Mouse (Mus musculus): ENCODE data around the gene 4933416C03Rik. TPM values are rescaled to one million over a fixed set of nuclear protein-coding genes. Genes with fewer than 3 reads are reported as not detected.

4933416C03Rik gene
- polyA plus RNA-seq, 1 experiment from 2014 or later, result not detected

- no peaks in the 10 kb centered on the region for H3K36me3 ChIP-seq (ENCODE audit: control insufficient read depth, insufficient read depth)
- H3K4me2 ChIP-seq (ENCODE audit: low read depth, low read length), result no peak overlapping the region
- H3K27ac ChIP-seq (ENCODE audit: low read length), result no peak overlapping the region
- H3K4me1 ChIP-seq (ENCODE audit: control insufficient read depth, insufficient read depth, low read length), result no peaks in the 10 kb centered on the region
- no peaks in the 10 kb centered on the region for H3K27me3 ChIP-seq (ENCODE audit: control insufficient read depth, insufficient read depth, low read length)
- no peak for ATAC-seq (replicated peaks; ENCODE audit: extremely low read depth, insufficient read depth, low FRiP score)
- 67% methylated on average over 4 of the region's 4 CpGs for WGBS
- H3K9me3 ChIP-seq (replicated peaks; ENCODE audit: control insufficient read depth, low read length), result no peaks in the 10 kb centered on the region
- H3K4me3 ChIP-seq (ENCODE audit: low read length), result no peak overlapping the region
- no peak overlapping the region for H3K9ac ChIP-seq (ENCODE audit: low read length)
Observed at GRCm38 (mm10) chr10:116131223-116131622, 17.5 kb upstream of the 4933416C03Rik start.

GRCm38 (mm10) chr10:116130401-116130800, 16.7 kb upstream of the 4933416C03Rik start:
- Histone ChIP-seq H3K4me2 (ENCODE audit: low read depth, low read length) (no peak overlapping the region), H3K9me3 (replicated peaks; ENCODE audit: control insufficient read depth, low read length) (no peaks in the 10 kb centered on the region), H3K9ac (ENCODE audit: low read length) (no peak overlapping the region), H3K27me3 (ENCODE audit: control insufficient read depth, insufficient read depth, low read length) (no peaks in the 10 kb centered on the region), H3K4me1 (ENCODE audit: control insufficient read depth, insufficient read depth, low read length) (no peaks in the 10 kb centered on the region), H3K36me3 (ENCODE audit: control insufficient read depth, insufficient read depth) (no peaks in the 10 kb centered on the region), H3K27ac (ENCODE audit: low read length) (no peak overlapping the region), H3K4me3 (ENCODE audit: low read length) (no peak overlapping the region)
- WGBS, result 75% methylated on average over 3 of the region's 3 CpGs
- ATAC-seq (replicated peaks; ENCODE audit: extremely low read depth, insufficient read depth, low FRiP score), result no peak

GRCm38 (mm10) chr10:116125364-116125763, 11.6 kb upstream of the 4933416C03Rik start:
- H3K9ac ChIP-seq (ENCODE audit: low read length), result no peak overlapping the region
- H3K4me2 ChIP-seq (ENCODE audit: low read depth, low read length), result no peak overlapping the region

GRCm38 (mm10) chr10:116123808-116124207, 10.1 kb upstream of the 4933416C03Rik start:
- H3K9ac ChIP-seq (ENCODE audit: low read length), result no peak overlapping the region
- H3K4me2 ChIP-seq (ENCODE audit: low read depth, low read length), result no peak overlapping the region
- no peaks in the 10 kb centered on the region for H3K4me1 ChIP-seq (ENCODE audit: control insufficient read depth, insufficient read depth, low read length)
- H3K27ac ChIP-seq (ENCODE audit: low read length), result no peak overlapping the region
- no peaks in the 10 kb centered on the region for H3K27me3 ChIP-seq (ENCODE audit: control insufficient read depth, insufficient read depth, low read length)
- H3K36me3 ChIP-seq (ENCODE audit: control insufficient read depth, insufficient read depth), result no peaks in the 10 kb centered on the region
- ATAC-seq (replicated peaks; ENCODE audit: extremely low read depth, insufficient read depth, low FRiP score), result no peak
- no peaks in the 10 kb centered on the region for H3K9me3 ChIP-seq (replicated peaks; ENCODE audit: control insufficient read depth, low read length)
- 77% methylated on average over 2 of the region's 2 CpGs for WGBS
- no peak overlapping the region for H3K4me3 ChIP-seq (ENCODE audit: low read length)

More at GRCm38 (mm10) chr10:116125364-116125763, 11.6 kb upstream of the 4933416C03Rik start:
- H3K27ac ChIP-seq (ENCODE audit: low read length), result no peak overlapping the region
- no peaks in the 10 kb centered on the region for H3K9me3 ChIP-seq (replicated peaks; ENCODE audit: control insufficient read depth, low read length)
- no peaks in the 10 kb centered on the region for H3K36me3 ChIP-seq (ENCODE audit: control insufficient read depth, insufficient read depth)
- H3K4me1 ChIP-seq (ENCODE audit: control insufficient read depth, insufficient read depth, low read length), result no peaks in the 10 kb centered on the region
- whole genome bisulfite sequencing, result 61% methylated on average over 5 of the region's 5 CpGs
- no peak for ATAC-seq (replicated peaks; ENCODE audit: extremely low read depth, insufficient read depth, low FRiP score)
- no peaks in the 10 kb centered on the region for H3K27me3 ChIP-seq (ENCODE audit: control insufficient read depth, insufficient read depth, low read length)
- H3K4me3 ChIP-seq (ENCODE audit: low read length), result no peak overlapping the region

GRCm38 (mm10) chr10:116121463-116121862, 7.7 kb upstream of the 4933416C03Rik start:
- ATAC-seq (replicated peaks; ENCODE audit: extremely low read depth, insufficient read depth, low FRiP score), result no peak
- Histone ChIP-seq H3K4me2 (ENCODE audit: low read depth, low read length) (no peak overlapping the region), H3K27me3 (ENCODE audit: control insufficient read depth, insufficient read depth, low read length) (no peaks in the 10 kb centered on the region), H3K27ac (ENCODE audit: low read length) (no peak overlapping the region), H3K9ac (ENCODE audit: low read length) (no peak overlapping the region), H3K4me1 (ENCODE audit: control insufficient read depth, insufficient read depth, low read length) (no peaks in the 10 kb centered on the region), H3K4me3 (ENCODE audit: low read length) (no peak overlapping the region), H3K36me3 (ENCODE audit: control insufficient read depth, insufficient read depth) (no peaks in the 10 kb centered on the region), H3K9me3 (replicated peaks; ENCODE audit: control insufficient read depth, low read length) (no peaks in the 10 kb centered on the region)
- 80% methylated on average over 2 of the region's 2 CpGs for WGBS

- no peak overlapping the region for H3K27ac ChIP-seq (ENCODE audit: low read length)
- H3K27me3 ChIP-seq (ENCODE audit: control insufficient read depth, insufficient read depth, low read length), result no peaks in the 10 kb centered on the region
- WGBS, result 44% methylated on average over 8 of the region's 8 CpGs
- H3K9ac ChIP-seq (ENCODE audit: low read length), result no peak overlapping the region
- H3K4me3 ChIP-seq (ENCODE audit: low read length), result no peak overlapping the region
- H3K4me2 ChIP-seq (ENCODE audit: low read depth, low read length), result no peak overlapping the region
- no peaks in the 10 kb centered on the region for H3K4me1 ChIP-seq (ENCODE audit: control insufficient read depth, insufficient read depth, low read length)
- peaks cover 2% of the 10 kb centered on the region; the same call in 1 of the 2 replicates for H3K9me3 ChIP-seq (replicated peaks; ENCODE audit: control insufficient read depth, low read length)
- no peaks in the 10 kb centered on the region for H3K36me3 ChIP-seq (ENCODE audit: control insufficient read depth, insufficient read depth)
- ATAC-seq (replicated peaks; ENCODE audit: extremely low read depth, insufficient read depth, low FRiP score), result no peak
Observed at GRCm38 (mm10) chr10:116117060-116117459, 3.3 kb upstream of the 4933416C03Rik start.

- Histone ChIP-seq H3K4me1 (ENCODE audit: control insufficient read depth, insufficient read depth, low read length) (no peaks in the 10 kb centered on the region), H3K4me3 (ENCODE audit: low read length) (no peak overlapping the region), H3K27ac (ENCODE audit: low read length) (no peak overlapping the region), H3K9me3 (replicated peaks; ENCODE audit: control insufficient read depth, low read length) (peaks cover 2% of the 10 kb centered on the region; the same call in 1 of the 2 replicates), H3K27me3 (ENCODE audit: control insufficient read depth, insufficient read depth, low read length) (no peaks in the 10 kb centered on the region), H3K4me2 (ENCODE audit: low read depth, low read length) (no peak overlapping the region), H3K9ac (ENCODE audit: low read length) (no peak overlapping the region), H3K36me3 (ENCODE audit: control insufficient read depth, insufficient read depth) (no peaks in the 10 kb centered on the region)
- no peak for ATAC-seq (replicated peaks; ENCODE audit: extremely low read depth, insufficient read depth, low FRiP score)
- WGBS, result 65% methylated on average over 4 of the region's 4 CpGs
Observed at GRCm38 (mm10) chr10:116115881-116116677, 2.4 kb upstream of the 4933416C03Rik start.

GRCm38 (mm10) chr10:116112868-116113267, 849 bp downstream of the 4933416C03Rik start:
- ATAC-seq (replicated peaks; ENCODE audit: extremely low read depth, insufficient read depth, low FRiP score), result no peak
- H3K27ac ChIP-seq (ENCODE audit: low read length), result no peak overlapping the region

GRCm38 (mm10) chr10:116108730-116109129, 5.0 kb downstream of the 4933416C03Rik start:
- H3K9me3 ChIP-seq (replicated peaks; ENCODE audit: control insufficient read depth, low read length), result peaks cover 2% of the 10 kb centered on the region; the same call in 1 of the 2 replicates
- no peaks in the 10 kb centered on the region for H3K36me3 ChIP-seq (ENCODE audit: control insufficient read depth, insufficient read depth)
- H3K4me1 ChIP-seq (ENCODE audit: control insufficient read depth, insufficient read depth, low read length), result no peaks in the 10 kb centered on the region
- WGBS, result 78% methylated on average over 1 of the region's 1 CpGs
- H3K4me2 ChIP-seq (ENCODE audit: low read depth, low read length), result no peak overlapping the region
- no peaks in the 10 kb centered on the region for H3K27me3 ChIP-seq (ENCODE audit: control insufficient read depth, insufficient read depth, low read length)
- ATAC-seq (replicated peaks; ENCODE audit: extremely low read depth, insufficient read depth, low FRiP score), result no peak
- H3K9ac ChIP-seq (ENCODE audit: low read length), result no peak overlapping the region
- H3K4me3 ChIP-seq (ENCODE audit: low read length), result no peak overlapping the region
- H3K27ac ChIP-seq (ENCODE audit: low read length), result no peak overlapping the region

More at GRCm38 (mm10) chr10:116112868-116113267, 849 bp downstream of the 4933416C03Rik start:
- no peak overlapping the region for H3K4me2 ChIP-seq (ENCODE audit: low read depth, low read length)
- H3K4me3 ChIP-seq (ENCODE audit: low read length), result no peak overlapping the region
- peaks cover 2% of the 10 kb centered on the region; the same call in 1 of the 2 replicates for H3K9me3 ChIP-seq (replicated peaks; ENCODE audit: control insufficient read depth, low read length)
- no peaks in the 10 kb centered on the region for H3K4me1 ChIP-seq (ENCODE audit: control insufficient read depth, insufficient read depth, low read length)
- no peak overlapping the region for H3K9ac ChIP-seq (ENCODE audit: low read length)
- WGBS, result 90% methylated on average over 11 of the region's 11 CpGs
- H3K27me3 ChIP-seq (ENCODE audit: control insufficient read depth, insufficient read depth, low read length), result no peaks in the 10 kb centered on the region
- no peaks in the 10 kb centered on the region for H3K36me3 ChIP-seq (ENCODE audit: control insufficient read depth, insufficient read depth)

Data from heart, embryonic 16.5 days (tissue).